Mouse (Mus musculus): ENCODE results near the gene Ggps1.

- TF ChIP-seq CTCF (IDR thresholded peaks at IDR 0.05) (no peak), EP300 (IDR thresholded peaks at IDR 0.05) (no peak)
These were observed 29.8 kb downstream of the Ggps1 start for GRCm38 (mm10) chr13:14033309-14034072.
